Mouse (Mus musculus): Measurements from ENCODE around the gene Cdkn2aip. TPM values are rescaled to one million over a fixed set of nuclear protein-coding genes. Genes with fewer than 3 reads are reported as not detected.

Cdkn2aip gene
- polyA plus RNA-seq, 1 experiment from 2014 or later: 23.8 TPM

DNA sequence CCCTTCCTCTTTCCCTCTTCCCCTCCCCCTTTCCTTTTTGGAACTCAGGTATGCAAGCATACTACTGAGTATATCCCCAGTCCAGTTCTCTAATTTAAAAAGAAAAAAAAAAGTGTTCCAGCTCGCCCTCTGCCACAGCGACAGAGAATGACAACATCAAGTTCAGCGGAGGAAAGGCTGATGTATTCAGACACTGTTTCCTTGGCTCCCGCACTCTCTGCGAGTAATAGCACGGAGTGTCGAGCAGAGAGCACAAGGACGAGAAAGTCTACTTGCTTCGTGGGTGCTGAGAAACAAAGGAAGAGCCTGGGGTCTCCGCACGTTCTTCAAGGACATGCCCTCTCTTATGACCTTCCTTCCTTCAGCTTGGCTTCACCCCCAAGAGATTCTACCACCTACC is 4.9 kb upstream of the Cdkn2aip start:
- ATAC-seq (replicated peaks; ENCODE audit: low FRiP score, low TSS enrichment, low read depth): no peak
- no peaks in the 10 kb centered on the region for H3K27me3 ChIP-seq (replicated peaks; ENCODE audit: control insufficient read depth, insufficient read depth, low read length)
- H3K4me1 ChIP-seq (replicated peaks; ENCODE audit: control insufficient read depth, insufficient read depth, low read length): peaks cover 2% of the 10 kb centered on the region; the same call in 1 of the 2 replicates
- H3K36me3 ChIP-seq (ENCODE audit: control insufficient read depth, insufficient read depth, low read length): no peaks in the 10 kb centered on the region
- no peaks in the 10 kb centered on the region for H3K9me3 ChIP-seq (ENCODE audit: control insufficient read depth, low read length)
- no peak overlapping the region for H3K4me3 ChIP-seq (ENCODE audit: low read depth, low read length)
- no peak overlapping the region for H3K9ac ChIP-seq (ENCODE audit: low read length)
- H3K4me2 ChIP-seq (ENCODE audit: low read length): no peak overlapping the region
- 25% methylated on average over 11 of the region's 11 CpGs for WGBS
- DNase-seq (ENCODE audit: low spot score): peak; percentile 54
- H3K27ac ChIP-seq (ENCODE audit: low read depth): no peak overlapping the region

- Histone ChIP-seq H3K4me3 (ENCODE audit: low read depth, low read length) (peak overlapping the region; percentile 68), H3K36me3 (ENCODE audit: control insufficient read depth, insufficient read depth, low read length) (peaks cover 28% of the 10 kb centered on the region), H3K27ac (ENCODE audit: low read depth) (peak overlapping the region; percentile 95), H3K4me2 (ENCODE audit: low read length) (peak overlapping the region; percentile 72), H3K9me3 (ENCODE audit: control insufficient read depth, low read length) (no peaks in the 10 kb centered on the region), H3K27me3 (replicated peaks; ENCODE audit: control insufficient read depth, insufficient read depth, low read length) (no peaks in the 10 kb centered on the region), H3K9ac (ENCODE audit: low read length) (peak overlapping the region; percentile 75), H3K4me1 (replicated peaks; ENCODE audit: control insufficient read depth, insufficient read depth, low read length) (peaks cover 9% of the 10 kb centered on the region; the same call in 1 of the 2 replicates)
- 0% methylated on average over 44 of the region's 44 CpGs for WGBS
- DNase-seq (ENCODE audit: low spot score): no peak
- peak; percentile 37 for ATAC-seq (replicated peaks; ENCODE audit: low FRiP score, low TSS enrichment, low read depth)
Measured at GRCm38 (mm10) chr8:47713171-47713663, 515 bp downstream of the Cdkn2aip start.

GRCm38 (mm10) chr8:47708106-47708505 is 5.6 kb downstream of the Cdkn2aip start:
- peaks cover 46% of the 10 kb centered on the region for H3K36me3 ChIP-seq (ENCODE audit: control insufficient read depth, insufficient read depth, low read length)
- no peak for ATAC-seq (replicated peaks; ENCODE audit: low FRiP score, low TSS enrichment, low read depth)
- H3K27ac ChIP-seq (ENCODE audit: low read depth): no peak overlapping the region

DNA sequence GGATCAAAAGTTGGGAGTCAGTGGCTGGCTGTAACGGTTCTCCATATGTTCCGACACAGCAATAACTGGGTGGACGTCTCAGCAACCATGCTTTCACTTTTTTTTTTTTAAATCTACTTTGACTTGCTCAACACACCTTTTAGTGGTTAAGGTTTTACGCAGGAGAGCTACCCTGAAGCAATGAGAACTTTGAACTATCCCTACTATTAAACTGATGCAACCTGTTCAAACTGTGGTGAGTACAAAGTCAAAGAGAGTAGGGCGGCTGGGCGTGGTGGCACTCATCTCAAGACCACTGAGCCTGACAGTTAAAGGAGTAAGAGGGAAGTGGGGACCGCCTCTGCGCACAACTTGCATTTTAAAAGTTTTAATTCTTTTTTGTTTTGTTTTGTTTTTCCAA is 7.0 kb downstream of the Cdkn2aip start:
- Histone ChIP-seq H3K4me2 (ENCODE audit: low read length) (no peak overlapping the region), H3K4me3 (ENCODE audit: low read depth, low read length) (no peak overlapping the region), H3K4me1 (replicated peaks; ENCODE audit: control insufficient read depth, insufficient read depth, low read length) (0 out of 2 replicates have a peak, but pooled peaks cover under 1% of the 10 kb centered on the region), H3K27me3 (replicated peaks; ENCODE audit: control insufficient read depth, insufficient read depth, low read length) (no peaks in the 10 kb centered on the region), H3K36me3 (ENCODE audit: control insufficient read depth, insufficient read depth, low read length) (peaks cover 40% of the 10 kb centered on the region), H3K9me3 (ENCODE audit: control insufficient read depth, low read length) (no peaks in the 10 kb centered on the region), H3K9ac (ENCODE audit: low read length) (no peak overlapping the region), H3K27ac (ENCODE audit: low read depth) (no peak overlapping the region)
- no peak for ATAC-seq (replicated peaks; ENCODE audit: low FRiP score, low TSS enrichment, low read depth)
- 83% methylated on average over 8 of the region's 8 CpGs for WGBS
- peak; percentile 51 for DNase-seq (ENCODE audit: low spot score)

More at GRCm38 (mm10) chr8:47708106-47708505, 5.6 kb downstream of the Cdkn2aip start:
- 81% methylated on average over 5 of the region's 5 CpGs for WGBS
- H3K9me3 ChIP-seq (ENCODE audit: control insufficient read depth, low read length): no peaks in the 10 kb centered on the region
- H3K9ac ChIP-seq (ENCODE audit: low read length): no peak overlapping the region
- H3K4me2 ChIP-seq (ENCODE audit: low read length): no peak overlapping the region
- H3K4me1 ChIP-seq (replicated peaks; ENCODE audit: control insufficient read depth, insufficient read depth, low read length): 0 out of 2 replicates have a peak, but pooled peaks cover 7% of the 10 kb centered on the region
- no peak for DNase-seq (ENCODE audit: low spot score)
- no peaks in the 10 kb centered on the region for H3K27me3 ChIP-seq (replicated peaks; ENCODE audit: control insufficient read depth, insufficient read depth, low read length)
- H3K4me3 ChIP-seq (ENCODE audit: low read depth, low read length): no peak overlapping the region

GRCm38 (mm10) chr8:47702333-47702732 is 11.4 kb downstream of the Cdkn2aip start:
- Histone ChIP-seq H3K9ac (ENCODE audit: low read length) (no peak overlapping the region), H3K9me3 (ENCODE audit: control insufficient read depth, low read length) (no peaks in the 10 kb centered on the region), H3K4me2 (ENCODE audit: low read length) (no peak overlapping the region), H3K4me3 (ENCODE audit: low read depth, low read length) (no peak overlapping the region), H3K36me3 (ENCODE audit: control insufficient read depth, insufficient read depth, low read length) (peaks cover 12% of the 10 kb centered on the region; the same call in 1 of the 2 replicates), H3K27ac (ENCODE audit: low read depth) (no peak overlapping the region), H3K27me3 (replicated peaks; ENCODE audit: control insufficient read depth, insufficient read depth, low read length) (no peaks in the 10 kb centered on the region), H3K4me1 (replicated peaks; ENCODE audit: control insufficient read depth, insufficient read depth, low read length) (no peaks in the 10 kb centered on the region)
- ATAC-seq (replicated peaks; ENCODE audit: low FRiP score, low TSS enrichment, low read depth) (no peak), DNase-seq (ENCODE audit: low spot score) (no peak)
- WGBS: 57% methylated on average over 1 of the region's 1 CpGs

DNA sequence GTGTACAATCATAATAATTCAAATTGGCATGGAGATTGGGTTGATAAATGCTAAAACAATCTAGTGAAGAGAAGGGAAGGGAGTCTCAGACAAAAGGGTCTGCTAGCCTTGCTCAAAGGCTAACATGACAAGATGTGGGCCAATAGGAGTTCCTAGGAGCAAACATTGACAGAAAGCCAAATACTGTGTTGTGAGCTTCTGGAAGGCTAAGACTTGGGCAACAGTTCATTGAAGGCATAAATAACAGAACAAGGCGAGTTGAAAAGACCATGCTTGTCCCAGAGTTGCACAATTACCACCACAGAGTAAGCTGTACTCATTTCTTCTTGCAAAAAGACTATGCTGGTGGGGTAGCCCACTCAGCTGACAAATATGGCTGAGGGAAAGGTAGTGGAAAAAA is 16.0 kb downstream of the Cdkn2aip start:
- no peak overlapping the region for H3K9ac ChIP-seq (ENCODE audit: low read length)

GRCm38 (mm10) chr8:47695431-47696105 is 18.2 kb downstream of the Cdkn2aip start:
- no peak overlapping the region for H3K4me2 ChIP-seq (ENCODE audit: low read length)
- 0 out of 2 replicates have a peak, but pooled peaks cover 2% of the 10 kb centered on the region for H3K4me1 ChIP-seq (replicated peaks; ENCODE audit: control insufficient read depth, insufficient read depth, low read length)
- no peaks in the 10 kb centered on the region for H3K9me3 ChIP-seq (ENCODE audit: control insufficient read depth, low read length)
- H3K4me3 ChIP-seq (ENCODE audit: low read depth, low read length): no peak overlapping the region
- ATAC-seq (replicated peaks; ENCODE audit: low FRiP score, low TSS enrichment, low read depth): no peak
- no peaks in the 10 kb centered on the region for H3K27me3 ChIP-seq (replicated peaks; ENCODE audit: control insufficient read depth, insufficient read depth, low read length)
- no peaks in the 10 kb centered on the region for H3K36me3 ChIP-seq (ENCODE audit: control insufficient read depth, insufficient read depth, low read length)
- no peak overlapping the region for H3K9ac ChIP-seq (ENCODE audit: low read length)
- DNase-seq (ENCODE audit: low spot score): no peak
- H3K27ac ChIP-seq (ENCODE audit: low read depth): no peak overlapping the region
- 76% methylated on average over 5 of the region's 5 CpGs for WGBS

More for the DNA sequence above, 16.0 kb downstream of the Cdkn2aip start:
- DNase-seq (ENCODE audit: low spot score): no peak
- no peaks in the 10 kb centered on the region for H3K36me3 ChIP-seq (ENCODE audit: control insufficient read depth, insufficient read depth, low read length)
- H3K27me3 ChIP-seq (replicated peaks; ENCODE audit: control insufficient read depth, insufficient read depth, low read length): no peaks in the 10 kb centered on the region
- no peaks in the 10 kb centered on the region for H3K9me3 ChIP-seq (ENCODE audit: control insufficient read depth, low read length)
- 67% methylated on average over 1 of the region's 1 CpGs for WGBS
- H3K4me2 ChIP-seq (ENCODE audit: low read length): no peak overlapping the region
- H3K4me3 ChIP-seq (ENCODE audit: low read depth, low read length): no peak overlapping the region
- no peak overlapping the region for H3K27ac ChIP-seq (ENCODE audit: low read depth)
- no peak for ATAC-seq (replicated peaks; ENCODE audit: low FRiP score, low TSS enrichment, low read depth)
- no peaks in the 10 kb centered on the region for H3K4me1 ChIP-seq (replicated peaks; ENCODE audit: control insufficient read depth, insufficient read depth, low read length)

GRCm38 (mm10) chr8:47693119-47693518 is 20.6 kb downstream of the Cdkn2aip start:
- ATAC-seq (replicated peaks; ENCODE audit: low FRiP score, low TSS enrichment, low read depth): no peak

DNA sequence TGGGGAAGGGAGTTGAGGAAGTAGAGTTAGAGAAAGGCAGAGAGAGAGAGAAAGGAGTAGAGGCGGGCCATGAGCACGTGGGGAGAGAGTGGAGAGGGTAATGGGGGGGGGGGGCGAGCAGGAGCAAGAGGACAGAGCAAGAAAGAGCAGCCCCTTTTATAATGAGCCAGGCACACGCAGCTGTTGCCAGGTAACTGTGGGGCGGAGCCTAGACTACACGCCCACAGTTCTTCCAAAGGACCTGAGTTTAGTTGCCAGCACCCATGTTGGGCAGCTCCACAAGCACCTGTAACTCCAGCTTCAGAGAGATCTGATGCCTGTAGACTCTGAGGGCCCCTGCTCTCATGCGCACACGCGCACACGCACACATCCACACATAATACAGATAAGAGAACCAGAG is 21.9 kb downstream of the Cdkn2aip start:
- H3K4me2 ChIP-seq (ENCODE audit: low read length): no peak overlapping the region
- no peaks in the 10 kb centered on the region for H3K36me3 ChIP-seq (ENCODE audit: control insufficient read depth, insufficient read depth, low read length)
- DNase-seq (ENCODE audit: low spot score) (no peak), ATAC-seq (replicated peaks; ENCODE audit: low FRiP score, low TSS enrichment, low read depth) (no peak)
- H3K27ac ChIP-seq (ENCODE audit: low read depth): no peak overlapping the region
- H3K4me1 ChIP-seq (replicated peaks; ENCODE audit: control insufficient read depth, insufficient read depth, low read length): 0 out of 2 replicates have a peak, but pooled peaks cover 3% of the 10 kb centered on the region
- WGBS: 84% methylated on average over 9 of the region's 10 CpGs
- no peak overlapping the region for H3K9ac ChIP-seq (ENCODE audit: low read length)
- H3K27me3 ChIP-seq (replicated peaks; ENCODE audit: control insufficient read depth, insufficient read depth, low read length): no peaks in the 10 kb centered on the region
- H3K4me3 ChIP-seq (ENCODE audit: low read depth, low read length): no peak overlapping the region
- no peaks in the 10 kb centered on the region for H3K9me3 ChIP-seq (ENCODE audit: control insufficient read depth, low read length)

More at GRCm38 (mm10) chr8:47693119-47693518, 20.6 kb downstream of the Cdkn2aip start:
- no peak overlapping the region for H3K9ac ChIP-seq (ENCODE audit: low read length)
- no peak overlapping the region for H3K27ac ChIP-seq (ENCODE audit: low read depth)
- no peaks in the 10 kb centered on the region for H3K36me3 ChIP-seq (ENCODE audit: control insufficient read depth, insufficient read depth, low read length)
- H3K4me1 ChIP-seq (replicated peaks; ENCODE audit: control insufficient read depth, insufficient read depth, low read length): 0 out of 2 replicates have a peak, but pooled peaks cover 3% of the 10 kb centered on the region
- no peak overlapping the region for H3K4me3 ChIP-seq (ENCODE audit: low read depth, low read length)
- DNase-seq (ENCODE audit: low spot score): peak; percentile 90
- H3K9me3 ChIP-seq (ENCODE audit: control insufficient read depth, low read length): no peaks in the 10 kb centered on the region
- no peaks in the 10 kb centered on the region for H3K27me3 ChIP-seq (replicated peaks; ENCODE audit: control insufficient read depth, insufficient read depth, low read length)
- 22% methylated on average over 2 of the region's 2 CpGs for WGBS
- no peak overlapping the region for H3K4me2 ChIP-seq (ENCODE audit: low read length)

Measured in intestine, embryonic 14.5 days (tissue).